Mouse (Mus musculus): Measurements from ENCODE around the gene Ttll10. TPM values are rescaled to one million over a fixed set of nuclear protein-coding genes. Genes with fewer than 3 reads are reported as not detected.

Ttll10 gene
- total RNA-seq, 2 experiments from 2014 or later, result not detected

GRCm38 (mm10) chr4:156031593-156032391 lies 27.4 kb downstream of the Ttll10 start:
- DNase-seq, result peak; percentile 83
- intact Hi-C loops (cut with DNase I; ENCODE audit: low total_unique reads), result loop anchor here (5.0 kb wide), 1 partner anchor 44 kb away; no protein-coding TSS in a partner anchor

- intact Hi-C loops (cut with DNase I; ENCODE audit: low total_unique reads), result loop anchor here (5.0 kb wide), 1 partner anchor 44 kb away; no protein-coding TSS in a partner anchor
- no peak for DNase-seq
Observed at GRCm38 (mm10) chr4:156031255-156031592, 28.0 kb downstream of the Ttll10 start.

DNA sequence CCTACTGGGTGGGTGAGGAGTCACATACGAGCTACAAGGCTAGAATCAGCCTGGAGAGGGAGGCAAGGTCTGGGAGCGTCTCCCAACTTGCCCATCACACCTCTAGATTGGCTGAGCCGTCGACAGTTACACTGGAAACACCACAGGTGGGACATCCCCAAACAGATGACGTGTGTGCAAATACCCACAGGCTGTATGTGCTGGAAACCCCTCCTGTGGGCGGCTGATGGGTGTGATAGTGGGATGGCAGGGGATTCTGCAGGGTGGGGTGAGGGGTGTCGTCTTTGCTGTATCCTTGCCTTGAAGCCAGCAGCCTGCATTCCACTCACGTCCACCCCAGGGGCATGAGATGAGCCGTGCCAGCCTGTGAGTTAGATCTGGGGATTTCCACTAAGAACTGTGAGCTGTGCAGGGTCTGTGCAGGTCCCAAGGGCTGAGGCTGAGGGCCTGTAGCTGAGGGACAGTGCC lies 28.5 kb downstream of the Ttll10 start:
- intact Hi-C loops (cut with DNase I; ENCODE audit: low total_unique reads), result loop anchor here (5.0 kb wide), 1 partner anchor 43 kb away; no protein-coding TSS in a partner anchor

DNA sequence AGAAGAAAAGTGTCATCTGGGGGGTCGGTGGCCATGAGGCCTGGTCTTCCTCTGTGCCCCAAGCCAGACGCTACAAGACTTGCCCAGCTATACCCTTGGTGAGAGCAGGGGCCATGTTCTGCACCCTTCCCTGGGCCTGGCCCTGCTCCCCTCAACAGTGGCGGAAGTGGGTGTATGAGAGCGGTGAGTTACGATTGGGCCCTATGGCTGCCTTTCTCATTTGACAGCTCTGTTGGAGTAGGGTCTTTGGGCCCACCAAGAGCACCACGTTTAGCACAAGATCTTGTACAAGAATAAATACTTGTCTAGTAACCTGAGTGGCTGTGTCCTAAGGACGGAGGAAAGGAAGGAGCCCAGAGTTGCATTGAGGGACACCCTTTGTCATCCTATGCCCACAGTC lies 30.6 kb downstream of the Ttll10 start:
- intact Hi-C loops (cut with DNase I; ENCODE audit: low total_unique reads), result no loop called here

More for the DNA sequence above, 28.5 kb downstream of the Ttll10 start:
- no peak for DNase-seq

GRCm38 (mm10) chr4:156026013-156026412 lies 33.2 kb downstream of the Ttll10 start, which contains the start of gene Tnfrsf18:
Tnfrsf18 (plus strand) TSS chr4:156026164.
- peak; percentile 39 for DNase-seq
- intact Hi-C loops (cut with DNase I; ENCODE audit: low total_unique reads), result no loop called here

More for the DNA sequence above, 30.6 kb downstream of the Ttll10 start:
- no peak for DNase-seq

DNA sequence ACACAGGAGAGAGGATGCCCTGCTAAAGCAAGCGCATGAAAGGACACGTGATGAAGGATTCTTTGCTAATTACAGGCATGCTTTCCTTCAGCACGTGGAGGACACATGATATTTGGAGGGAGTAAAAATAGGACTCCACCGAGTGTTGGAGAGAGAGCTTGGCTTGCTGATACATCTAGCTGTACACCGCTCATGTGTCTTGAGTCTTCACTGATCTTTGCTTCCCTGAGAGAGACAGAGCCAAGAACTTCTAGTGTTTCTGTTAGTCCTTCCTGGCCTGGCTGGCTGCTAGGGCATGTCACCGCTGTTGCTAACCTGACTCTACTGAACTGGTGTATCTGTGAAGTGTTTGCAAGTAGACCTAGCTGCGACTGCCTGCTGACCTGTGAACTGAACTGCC lies 35.0 kb downstream of the Ttll10 start:
- intact Hi-C loops (cut with DNase I; ENCODE audit: low total_unique reads), result no loop called here
- no peak for DNase-seq

DNA sequence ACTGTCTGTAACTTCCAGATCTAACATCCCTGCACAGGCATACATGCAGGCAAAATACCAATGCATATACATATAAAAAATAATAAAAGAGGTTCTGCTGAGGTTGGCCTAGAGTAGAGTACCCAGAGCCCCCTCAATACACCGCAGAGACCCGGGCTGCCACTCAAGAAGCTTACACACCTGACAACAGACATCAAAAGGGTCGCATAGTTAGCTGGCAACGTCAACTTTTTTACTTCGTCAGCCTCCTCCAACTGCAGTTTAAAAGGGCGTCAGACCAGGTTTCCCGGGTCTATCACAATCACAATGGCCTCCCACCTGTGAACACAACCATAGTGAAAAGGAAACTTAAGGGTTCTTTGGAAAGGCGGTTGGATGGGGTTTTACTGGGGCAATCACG lies 35.7 kb downstream of the Ttll10 start:
- DNase-seq, result no peak
- intact Hi-C loops (cut with DNase I; ENCODE audit: low total_unique reads), result no loop called here

GRCm38 (mm10) chr4:156021942-156022419 lies 37.2 kb downstream of the Ttll10 start:
- DNase-seq, result no peak
- intact Hi-C loops (cut with DNase I; ENCODE audit: low total_unique reads), result no loop called here

DNA sequence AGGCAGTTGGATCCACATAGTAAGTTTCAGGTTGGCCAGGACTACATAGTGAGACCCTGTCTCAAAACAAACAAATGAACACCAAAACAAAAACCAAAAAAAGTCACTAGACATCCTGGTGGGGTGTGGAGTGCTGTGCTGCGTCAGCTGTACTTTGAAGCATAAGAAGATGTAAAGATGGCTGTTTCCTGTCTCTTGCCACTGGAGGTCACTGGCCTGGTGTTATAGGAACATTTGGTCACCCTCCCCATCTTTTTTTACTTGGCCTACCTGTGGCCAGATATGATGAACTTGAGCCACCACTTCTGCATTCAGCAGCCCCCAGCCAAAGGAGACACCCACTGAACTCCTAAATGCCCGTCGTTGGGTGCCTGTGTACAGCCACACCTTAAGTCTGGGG lies 37.8 kb downstream of the Ttll10 start:
- intact Hi-C loops (cut with DNase I; ENCODE audit: low total_unique reads), result no loop called here

DNA sequence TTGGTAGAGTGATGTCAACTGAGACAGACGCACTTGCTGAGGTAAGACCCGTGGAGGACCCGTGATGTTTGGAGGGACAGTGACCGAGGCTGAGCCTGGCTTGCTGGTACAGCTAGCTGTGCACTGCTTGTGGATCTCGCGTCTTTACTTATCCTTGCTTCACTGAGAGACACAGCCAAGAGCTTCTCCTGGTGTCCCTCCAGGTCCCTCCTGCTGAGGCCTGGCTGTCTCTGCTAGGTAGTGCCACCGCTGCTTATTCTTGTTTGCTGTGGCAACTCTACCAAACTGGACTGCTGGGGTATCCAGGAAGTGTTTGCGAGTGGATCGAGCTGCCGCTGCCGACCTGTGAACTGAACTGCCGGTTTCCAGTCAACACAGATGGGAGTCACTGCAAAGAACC lies 39.4 kb downstream of the Ttll10 start:
- intact Hi-C loops (cut with DNase I; ENCODE audit: low total_unique reads), result no loop called here
- peak; percentile 40 for DNase-seq

More for the DNA sequence above, 37.8 kb downstream of the Ttll10 start:
- no peak for DNase-seq

GRCm38 (mm10) chr4:156014436-156014835 lies 44.8 kb downstream of the Ttll10 start:
- DNase-seq, result no peak
- intact Hi-C loops (cut with DNase I; ENCODE audit: low total_unique reads), result no loop called here

- intact Hi-C loops (cut with DNase I; ENCODE audit: low total_unique reads), result no loop called here
Observed at GRCm38 (mm10) chr4:156013637-156014036, 45.6 kb downstream of the Ttll10 start, which contains the start of gene Tnfrsf4. Tnfrsf4 (plus strand) TSS chr4:156013843.

GRCm38 (mm10) chr4:156008369-156008768 lies 50.8 kb downstream of the Ttll10 start:
- intact Hi-C loops (cut with DNase I; ENCODE audit: low total_unique reads), result no loop called here
- DNase-seq, result no peak

More at GRCm38 (mm10) chr4:156013637-156014036, 45.6 kb downstream of the Ttll10 start, which contains the start of gene Tnfrsf4:
- DNase-seq, result no peak

GRCm38 (mm10) chr4:156004109-156004508 lies 55.1 kb downstream of the Ttll10 start:
- no peak for DNase-seq
- intact Hi-C loops (cut with DNase I; ENCODE audit: low total_unique reads), result no loop called here

DNA sequence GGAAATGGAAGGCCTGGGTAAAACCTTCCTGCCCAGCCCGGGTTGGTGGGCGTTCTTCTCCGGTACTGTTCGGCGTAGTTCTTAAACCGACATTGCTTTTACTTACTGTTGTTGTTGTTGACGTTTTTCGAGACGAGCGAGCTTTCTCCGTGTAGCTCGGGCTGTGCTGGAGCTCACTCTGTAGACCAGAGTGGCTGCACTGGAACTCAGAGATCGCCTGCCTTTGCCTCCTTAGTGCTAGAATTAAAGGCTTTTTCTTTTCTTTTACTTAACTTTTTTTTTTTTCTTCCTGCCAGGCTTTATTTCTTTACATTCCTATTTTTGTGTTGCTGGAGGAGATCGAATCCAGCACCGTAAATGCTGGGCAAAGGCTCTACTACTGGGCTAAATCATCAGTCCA lies 65.6 kb downstream of the Ttll10 start:
- intact Hi-C loops (cut with DNase I; ENCODE audit: low total_unique reads), result no loop called here
- no peak for DNase-seq

DNA sequence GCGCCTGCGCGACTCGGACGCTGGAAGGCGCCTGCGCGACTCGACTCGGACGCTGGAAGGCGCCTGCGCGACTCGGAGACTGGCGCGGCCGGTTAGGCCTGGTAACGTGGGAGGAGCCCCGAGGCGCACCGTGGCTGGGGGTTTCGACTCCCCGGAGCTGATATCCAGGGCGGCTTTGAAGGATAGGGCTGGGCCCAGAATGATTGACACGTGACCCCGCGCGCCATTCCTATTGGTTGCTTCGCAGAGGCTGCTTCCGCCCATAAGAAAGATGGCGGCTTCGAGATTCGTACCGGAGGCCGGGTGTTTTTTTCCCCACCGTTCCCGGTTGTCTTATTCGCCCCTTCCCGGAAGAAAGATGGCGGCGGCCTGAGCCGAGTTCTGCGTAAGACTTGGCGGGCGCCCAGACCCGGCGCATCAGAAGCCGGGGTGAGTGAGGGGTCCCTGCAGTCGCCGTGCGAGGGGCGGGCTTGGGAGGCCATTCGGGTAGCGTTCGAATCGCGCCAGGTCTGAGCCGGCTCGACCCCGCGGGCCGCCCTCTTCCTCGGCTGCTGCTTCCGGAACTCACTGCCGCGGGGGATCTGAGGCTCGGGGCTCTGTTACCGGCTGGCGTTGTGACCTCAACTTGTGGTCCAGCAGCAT lies 66.2 kb downstream of the Ttll10 start:
- intact Hi-C loops (cut with DNase I; ENCODE audit: low total_unique reads), result no loop called here

DNA sequence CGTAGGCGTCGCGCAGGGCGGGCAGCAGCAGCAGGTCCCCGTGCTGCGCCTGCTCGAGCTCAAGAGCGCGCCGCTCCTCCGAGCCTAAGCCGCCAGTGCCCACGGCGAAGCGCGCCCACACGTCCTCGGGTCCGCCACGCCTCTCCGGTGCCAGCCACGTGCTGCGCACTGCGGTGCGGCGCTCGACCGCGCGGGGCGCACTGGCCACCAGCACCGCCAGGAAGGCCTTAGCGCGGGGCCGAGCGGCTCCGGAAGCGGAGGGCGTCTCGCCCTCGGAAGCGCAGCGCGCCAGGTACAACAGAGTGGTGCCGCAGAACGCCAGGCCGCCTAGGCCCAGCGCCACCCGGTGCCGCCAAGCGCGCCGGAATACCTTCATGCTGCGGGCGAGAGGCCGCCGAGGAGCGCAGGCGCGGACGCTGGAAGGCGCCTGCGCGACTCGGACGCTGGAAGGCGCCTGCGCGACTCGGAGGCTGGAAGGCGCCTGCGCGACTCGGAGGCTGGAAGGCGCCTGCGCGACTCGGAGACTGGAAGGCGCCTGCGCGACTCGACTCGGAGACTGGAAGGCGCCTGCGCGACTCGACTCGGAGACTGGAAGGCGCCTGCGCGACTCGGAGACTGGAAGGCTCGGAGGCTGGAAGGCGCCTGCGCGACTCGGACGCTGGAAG lies 66.8 kb downstream of the Ttll10 start, which contains the start of the genes B3galt6 and Sdf4:
Gene B3galt6 (minus strand): TSS at position 409 of the 665 bp plus-strand sequence.
Gene Sdf4 (plus strand): TSS at position 632 of the 665 bp plus-strand sequence.
- intact Hi-C loops (cut with DNase I; ENCODE audit: low total_unique reads), result no loop called here
- DNase-seq, result peak; percentile 82

More for the DNA sequence above, 66.2 kb downstream of the Ttll10 start:
- DNase-seq, result peak; percentile 93

DNA sequence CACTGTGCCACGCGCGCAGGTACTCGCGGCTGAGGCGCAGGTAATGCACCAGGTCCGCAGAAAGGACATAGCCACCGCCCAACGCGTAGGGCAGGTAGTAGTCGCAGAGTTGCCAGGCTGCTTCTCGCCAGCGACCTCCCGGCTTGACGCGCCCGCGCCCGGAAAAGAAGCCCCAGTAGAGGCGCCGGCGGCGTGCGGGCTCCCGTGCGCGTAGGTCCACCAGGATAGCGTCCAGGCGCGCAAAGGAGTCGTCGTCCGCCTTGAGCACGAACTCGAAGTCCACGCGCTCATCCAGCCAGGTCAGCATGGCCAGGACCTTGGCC lies 67.3 kb downstream of the Ttll10 start:
- intact Hi-C loops (cut with DNase I; ENCODE audit: low total_unique reads), result no loop called here
- DNase-seq, result no peak

DNA sequence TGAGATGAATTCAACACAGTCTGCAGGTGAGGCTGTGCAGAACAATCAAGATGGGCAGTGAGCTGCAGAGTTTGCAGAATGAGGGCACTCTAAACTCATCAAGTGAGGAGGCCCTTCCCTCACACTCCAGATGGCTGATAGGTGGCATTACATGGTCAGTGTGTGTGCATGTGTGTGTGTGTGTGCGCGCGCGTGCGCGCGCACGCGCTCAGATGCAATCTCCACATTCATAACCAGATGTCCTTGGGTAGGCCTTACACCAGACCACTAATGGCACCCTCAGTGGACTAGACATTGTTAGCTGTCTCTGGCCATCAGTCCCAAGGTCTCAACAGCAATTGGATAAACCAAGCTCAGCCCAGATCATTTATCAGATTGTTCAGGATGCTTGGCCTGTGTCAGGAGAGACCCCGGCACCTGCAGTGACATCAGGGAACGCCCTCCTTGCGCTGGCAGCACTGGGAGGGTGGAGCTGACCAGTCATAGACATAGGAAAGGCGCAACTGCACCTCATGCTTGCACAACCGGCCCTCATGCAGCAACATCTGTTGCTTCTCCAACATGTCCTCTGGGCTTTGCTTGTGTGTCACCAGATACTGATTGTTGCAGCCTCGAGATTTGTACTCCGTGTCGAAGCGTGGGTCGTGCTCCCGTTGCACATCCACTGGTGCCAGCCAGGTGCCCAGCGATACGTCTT lies 67.9 kb downstream of the Ttll10 start:
- DNase-seq, result no peak
- intact Hi-C loops (cut with DNase I; ENCODE audit: low total_unique reads), result no loop called here

Data from gastrocnemius, postnatal 14 days (tissue).